Mouse (Mus musculus) small intestine, adult 2 months (tissue): ENCODE measurements around the gene Cacnb4.

Experiments
- CTCF ChIP-seq: fragments of 200-500 bp; IDR thresholded peaks from 2 replicates; pipeline ENCODE4 v1.5.1; 2012; ENCODE audit warnings: low read depth, mild to moderate bottlenecking, control low read depth, inconsistent platforms, low read length, moderate library complexity, mixed read lengths; ENCODE audit not compliant: insufficient replicate concordance, insufficient read length; ENCODE audit errors: extremely low read depth
- POLR2A ChIP-seq: fragments of 200-500 bp; IDR thresholded peaks from 2 replicates; pipeline ENCODE4 v1.6.1; 2012; ENCODE audit warnings: low read depth, mild to moderate bottlenecking, control low read depth, inconsistent platforms, low read length, moderate library complexity

- TF ChIP-seq CTCF = no peak
- TF ChIP-seq POLR2A = no peak
These were observed 119.7 kb downstream of the Cacnb4 start for GRCm38 (mm10) chr2:52556961-52557326.
